Mouse (Mus musculus) hindbrain, embryonic 16.5 days (tissue): Measurements from ENCODE around the gene Slc7a6os. TPM values are rescaled to one million over a fixed set of nuclear protein-coding genes. Genes with fewer than 3 reads are reported as not detected.
"Not testable (repeated sequence)": the region's sequence is repeated elsewhere in the genome, so short reads cannot be mapped to it uniquely, and the experiment has no call there.

Experiments used
- ATAC-seq: fragments of 200-750 bp; cut with Nextera tagmentation; 2 replicates; pipeline ENCODE4 v1.8.0; 2017; ENCODE audit warnings: moderate TSS enrichment, moderate library complexity
- H3K27ac ChIP-seq: fragments of 300-500 bp; sonication (generic); 2 replicates; pipeline ENCODE4 v1.5.1; 2014; ENCODE audit warnings: low read depth, mild to moderate bottlenecking, control low read depth, low read length, moderate library complexity
- H3K27me3 ChIP-seq: fragments of 300-500 bp; sonication (generic); replicated peaks from 2 replicates; pipeline ENCODE4 v1.6.1; 2014; ENCODE audit warnings: low read length; ENCODE audit not compliant: control insufficient read depth, insufficient read depth
- H3K36me3 ChIP-seq: fragments of 300-500 bp; sonication (generic); 2 replicates; pipeline ENCODE4 v1.6.1; 2014; ENCODE audit warnings: mild to moderate bottlenecking, low read length, moderate library complexity, mixed read lengths; ENCODE audit not compliant: control insufficient read depth, insufficient read depth
- H3K4me1 ChIP-seq: fragments of 300-500 bp; sonication (generic); 2 replicates; pipeline ENCODE4 v1.6.1; 2014; ENCODE audit warnings: low read depth, low read length; ENCODE audit not compliant: control insufficient read depth, insufficient read depth
- H3K4me2 ChIP-seq: fragments of 300-500 bp; sonication (generic); 2 replicates; pipeline ENCODE4 v1.6.1; 2014; ENCODE audit warnings: mild to moderate bottlenecking, low read length, control low read depth, moderate library complexity
- H3K4me3 ChIP-seq: fragments of 300-500 bp; sonication (generic); 2 replicates; pipeline ENCODE4 v1.5.1; 2014; ENCODE audit warnings: mild to moderate bottlenecking, low read length, control low read depth, moderate library complexity
- H3K9ac ChIP-seq: fragments of 300-500 bp; sonication (generic); 2 replicates; pipeline ENCODE4 v1.6.1; 2014; ENCODE audit warnings: low read depth, mild to moderate bottlenecking, control low read depth, low read length, moderate library complexity
- H3K9me3 ChIP-seq: fragments of 300-500 bp; sonication (generic); 2 replicates; pipeline ENCODE4 v1.6.1; 2014; ENCODE audit warnings: mild to moderate bottlenecking, low read length, moderate library complexity; ENCODE audit not compliant: control insufficient read depth
- WGBS: fragments of 180-500 bp; shearing (Covaris S2); extraction: QIAGEN DNeasy Blood & Tissue Kit; methylation state at CpG from one replicate; pipeline ENCODE4 v1.1.7; 2014; 5-methylcytosine and 5-hydroxymethylcytosine counted together
- polyA plus RNA-seq: library from polyadenylated mRNA; unstranded; fragments of >200 nt; fragmentation: Nextera tagmentation; extraction: Ambion mirVana; gene quantifications from 2 replicates; pipeline ENCODE4 v1.2.1, GENCODE M21; 2015

Slc7a6os gene
- polyA plus RNA-seq, 1 experiment from 2014 or later = 29.9 TPM

GRCm38 (mm10) chr8:106219620-106220019, 8.9 kb upstream of the Slc7a6os start:
- Histone ChIP-seq H3K36me3 (peaks cover 25% of the 10 kb centered on the region), H3K9ac (no peak overlapping the region), H3K4me1 (no peaks in the 10 kb centered on the region), H3K4me2 (no peak overlapping the region), H3K9me3 (no peaks in the 10 kb centered on the region), H3K27me3 (no peaks in the 10 kb centered on the region), H3K27ac (no peak overlapping the region), H3K4me3 (no peak overlapping the region)
- ATAC-seq = no peak
- WGBS = 92% methylated on average over 3 of the region's 3 CpGs

GRCm38 (mm10) chr8:106213959-106214358, 3.2 kb upstream of the Slc7a6os start:
- ATAC-seq = no peak
- H3K36me3 ChIP-seq = peaks cover 17% of the 10 kb centered on the region
- no peak overlapping the region for H3K4me2 ChIP-seq
- H3K9me3 ChIP-seq = no peaks in the 10 kb centered on the region
- H3K27me3 ChIP-seq = no peaks in the 10 kb centered on the region
- no peak overlapping the region for H3K27ac ChIP-seq
- WGBS = 93% methylated on average over 3 of the region's 3 CpGs
- H3K4me3 ChIP-seq = no peak overlapping the region
- peaks cover 12% of the 10 kb centered on the region for H3K4me1 ChIP-seq
- H3K9ac ChIP-seq = no peak overlapping the region

GRCm38 (mm10) chr8:106211421-106211820, 686 bp upstream of the Slc7a6os start:
- no peak for ATAC-seq
- WGBS = 5% methylated on average over 13 of the region's 13 CpGs
- H3K4me1 ChIP-seq = peaks cover 12% of the 10 kb centered on the region
- peak overlapping the region; percentile 97 for H3K27ac ChIP-seq
- peaks cover 4% of the 10 kb centered on the region; the same call in 1 of the 2 replicates for H3K36me3 ChIP-seq
- no peaks in the 10 kb centered on the region for H3K27me3 ChIP-seq
- H3K9ac ChIP-seq = peak overlapping the region; percentile 95
- peak overlapping the region; percentile 72 for H3K4me2 ChIP-seq
- no peaks in the 10 kb centered on the region for H3K9me3 ChIP-seq
- H3K4me3 ChIP-seq = peak overlapping the region; percentile 92

DNA sequence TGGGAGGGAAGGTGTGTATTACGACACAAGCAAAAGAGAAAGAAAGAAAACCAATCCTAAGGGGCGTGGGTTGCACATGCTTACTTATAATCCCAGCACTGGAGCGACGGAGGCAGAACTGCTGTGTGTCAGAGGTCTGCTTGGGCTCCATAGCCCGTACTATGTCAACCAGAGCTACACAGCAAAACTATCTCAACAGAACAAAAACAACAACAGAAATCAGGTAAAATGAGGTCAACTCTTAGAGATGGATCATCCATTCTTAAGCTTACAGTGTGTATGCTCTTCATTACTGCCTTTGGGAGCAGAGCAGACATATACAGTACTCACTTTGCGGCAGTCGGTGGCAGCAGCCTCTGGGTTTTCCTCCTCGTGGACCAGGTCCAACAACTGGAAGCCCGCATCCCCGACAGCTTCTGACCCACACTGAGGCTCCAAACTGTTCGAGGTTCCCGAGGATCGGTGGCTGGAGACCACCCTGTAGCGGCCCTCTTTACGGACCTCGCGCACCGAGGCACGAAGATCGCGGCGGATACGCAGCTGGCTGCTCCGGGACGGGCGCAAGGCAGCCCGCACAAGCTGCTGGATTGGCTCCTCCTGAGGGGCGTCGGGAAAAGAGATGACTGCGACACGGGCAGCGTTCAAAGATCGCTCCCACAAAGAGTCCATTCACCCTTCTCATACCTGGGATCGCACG, 552 bp downstream of the Slc7a6os start:
- H3K36me3 ChIP-seq = peaks cover 4% of the 10 kb centered on the region; the same call in 1 of the 2 replicates

GRCm38 (mm10) chr8:106199596-106199995, 11.1 kb downstream of the Slc7a6os start:
- H3K4me2 ChIP-seq, H3K4me1 ChIP-seq, H3K27ac ChIP-seq, H3K9ac ChIP-seq, H3K4me3 ChIP-seq, H3K9me3 ChIP-seq, H3K27me3 ChIP-seq, ATAC-seq: not testable (repeated sequence)
- peaks cover 34% of the 10 kb centered on the region for H3K36me3 ChIP-seq
- WGBS = 94% methylated on average over 3 of the region's 3 CpGs

More for the DNA sequence above, 552 bp downstream of the Slc7a6os start:
- peak overlapping the region; percentile 66 for H3K4me2 ChIP-seq
- H3K27me3 ChIP-seq = no peaks in the 10 kb centered on the region
- peak overlapping the region; percentile 92 for H3K4me3 ChIP-seq
- H3K4me1 ChIP-seq = peaks cover 12% of the 10 kb centered on the region
- peak overlapping the region; percentile 95 for H3K9ac ChIP-seq
- WGBS = under 1% methylated on average over 35 of the region's 35 CpGs
- H3K27ac ChIP-seq = peak overlapping the region; percentile 97
- ATAC-seq = peak; percentile 67
- no peaks in the 10 kb centered on the region for H3K9me3 ChIP-seq

DNA sequence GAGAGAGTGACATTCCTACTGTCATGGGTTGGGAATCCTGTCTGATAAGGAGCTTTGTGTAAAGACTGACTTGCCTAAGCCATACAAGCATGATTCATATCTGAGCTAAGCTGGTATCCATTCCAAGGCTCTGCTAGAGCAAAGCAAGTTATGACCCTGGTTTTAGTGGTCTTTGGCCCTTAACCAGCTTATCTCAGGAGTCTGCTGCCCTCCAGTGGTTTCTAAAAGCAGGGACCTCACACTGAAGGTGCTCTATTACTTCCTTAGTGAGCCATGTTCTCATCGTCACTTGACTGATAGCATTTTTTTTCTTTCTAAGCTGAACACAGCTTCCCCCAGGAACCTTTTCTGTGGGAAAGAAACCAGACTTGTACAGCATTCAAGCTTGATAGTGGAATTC, 12.0 kb downstream of the Slc7a6os start:
- H3K4me1 ChIP-seq = no peaks in the 10 kb centered on the region
- H3K4me3 ChIP-seq = no peak overlapping the region
- no peaks in the 10 kb centered on the region for H3K9me3 ChIP-seq
- ATAC-seq = no peak
- no peak overlapping the region for H3K9ac ChIP-seq
- H3K27ac ChIP-seq = no peak overlapping the region
- no peak overlapping the region for H3K4me2 ChIP-seq
- WGBS = 15% methylated on average over 1 of the region's 1 CpGs
- peaks cover 29% of the 10 kb centered on the region for H3K36me3 ChIP-seq
- H3K27me3 ChIP-seq = no peaks in the 10 kb centered on the region

DNA sequence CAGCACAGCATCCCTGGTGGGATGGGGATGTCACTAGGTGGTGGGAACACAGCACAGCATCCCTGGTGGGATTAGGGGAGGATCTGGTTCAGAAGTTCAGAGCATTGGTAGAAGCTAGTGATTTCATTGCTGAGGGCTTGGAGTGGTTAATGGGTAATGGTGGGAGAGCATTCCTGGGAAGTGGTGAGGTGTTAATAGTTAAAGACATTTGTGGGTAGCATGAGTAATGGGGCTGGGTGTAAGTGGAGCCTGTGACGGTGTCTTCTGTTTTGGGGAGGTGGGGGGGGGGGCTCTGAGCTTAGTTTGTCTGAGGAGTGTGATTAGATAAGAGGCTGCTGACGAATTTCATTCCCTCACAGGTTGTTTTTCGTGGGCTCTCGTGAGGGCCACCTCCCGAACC, 16.7 kb downstream of the Slc7a6os start:
- Histone ChIP-seq H3K27me3 (no peaks in the 10 kb centered on the region), H3K9ac (no peak overlapping the region), H3K4me3 (no peak overlapping the region), H3K9me3 (no peaks in the 10 kb centered on the region), H3K4me2 (no peak overlapping the region), H3K36me3 (peaks cover 25% of the 10 kb centered on the region), H3K27ac (no peak overlapping the region), H3K4me1 (no peaks in the 10 kb centered on the region)
- 97% methylated on average over 5 of the region's 5 CpGs for WGBS
- no peak for ATAC-seq

GRCm38 (mm10) chr8:106193162-106193561, 17.6 kb downstream of the Slc7a6os start:
- no peaks in the 10 kb centered on the region for H3K27me3 ChIP-seq
- ATAC-seq = no peak
- H3K4me3 ChIP-seq = no peak overlapping the region
- 92% methylated on average over 6 of the region's 6 CpGs for WGBS
- H3K9ac ChIP-seq = no peak overlapping the region
- H3K27ac ChIP-seq = no peak overlapping the region
- no peak overlapping the region for H3K4me2 ChIP-seq
- peaks cover 23% of the 10 kb centered on the region for H3K36me3 ChIP-seq
- no peaks in the 10 kb centered on the region for H3K9me3 ChIP-seq
- no peaks in the 10 kb centered on the region for H3K4me1 ChIP-seq

GRCm38 (mm10) chr8:106191639-106192038, 19.1 kb downstream of the Slc7a6os start:
- no peaks in the 10 kb centered on the region for H3K9me3 ChIP-seq
- no peak overlapping the region for H3K9ac ChIP-seq
- 95% methylated on average over 5 of the region's 5 CpGs for WGBS
- H3K27ac ChIP-seq = no peak overlapping the region
- no peaks in the 10 kb centered on the region for H3K27me3 ChIP-seq
- H3K36me3 ChIP-seq = peaks cover 17% of the 10 kb centered on the region
- H3K4me3 ChIP-seq = no peak overlapping the region
- H3K4me1 ChIP-seq = no peaks in the 10 kb centered on the region
- no peak overlapping the region for H3K4me2 ChIP-seq
- no peak for ATAC-seq
